Mouse (Mus musculus): ENCODE measurements around the gene Lrrc75b. TPM values are rescaled to one million over a fixed set of nuclear protein-coding genes. Genes with fewer than 3 reads are reported as not detected.
A peak's percentile ranks its signal among the peaks of the same experiment; 100 is the strongest.

The Lrrc75b gene
- total RNA-seq, 1 experiment = 0.18 TPM

- Histone ChIP-seq H3K9me3 (ENCODE audit: control insufficient read depth, insufficient read depth, low read depth, low read length) (no peaks in the 10 kb centered on the region), H3K9ac (ENCODE audit: insufficient read depth, low read depth, low read length, poor library complexity, severe bottlenecking) (no peak overlapping the region), H3K36me3 (ENCODE audit: control insufficient read depth, insufficient read depth, low read length, poor library complexity, severe bottlenecking) (no peaks in the 10 kb centered on the region), H3K4me1 (ENCODE audit: control insufficient read depth in 2 of 2, insufficient read depth in 2 of 2, low read length in 2 of 2, poor library complexity in 1 of 2) (peaks cover 15 to 33% of the 10 kb centered on the region in 2 experiments; a peak in 3 of 4 replicates), H3K27ac (ENCODE audit: insufficient read depth, low read depth, low read length, poor library complexity, severe bottlenecking) (no peak overlapping the region), H3K4me3 (ENCODE audit: insufficient read depth in 1 of 2, low read depth in 1 of 2, low read length in 2 of 2, poor library complexity in 1 of 2, severe bottlenecking in 1 of 2) (no peak overlapping the region)
- DNase-seq (ENCODE audit: low read depth, low spot score) = no peak
- in situ Hi-C loops (cut with MboI; ENCODE audit: low sequenced_read_pairs in 2 of 2, unreplicated experiment in 2 of 2) = no loop called here
- TF ChIP-seq CHD2 (IDR thresholded peaks at IDR 0.05; ENCODE audit: low read depth, low read length) (no peak), ZC3H11A (IDR thresholded peaks at IDR 0.05; ENCODE audit: borderline replicate concordance, low read depth, low read length) (no peak), HCFC1 (IDR thresholded peaks at IDR 0.05; ENCODE audit: borderline replicate concordance, insufficient read depth, low read length) (no peak), MAFK (IDR thresholded peaks at IDR 0.05; ENCODE audit: insufficient read depth, low read depth, low read length) (no peak), ZNF384 (IDR thresholded peaks at IDR 0.05; ENCODE audit: low read depth, low read length) (no peak)
Observed at GRCm38 (mm10) chr10:75562596-75562995, 2.5 kb upstream of the Lrrc75b start.

- Histone ChIP-seq H3K4me1 (ENCODE audit: control insufficient read depth in 2 of 2, insufficient read depth in 2 of 2, low read length in 2 of 2, poor library complexity in 1 of 2) (peaks cover 14 to 31% of the 10 kb centered on the region in 2 experiments; a peak in 3 of 4 replicates), H3K4me3 (ENCODE audit: insufficient read depth in 1 of 2, low read depth in 1 of 2, low read length in 2 of 2, poor library complexity in 1 of 2, severe bottlenecking in 1 of 2) (peak within 1 kb of the TSS in 1 of 2 experiments; percentile 63; a peak in 2 of 4 replicates), H3K9ac (ENCODE audit: insufficient read depth, low read depth, low read length, poor library complexity, severe bottlenecking) (no peak within 1 kb of the TSS), H3K27ac (ENCODE audit: insufficient read depth, low read depth, low read length, poor library complexity, severe bottlenecking) (no peak within 1 kb of the TSS), H3K36me3 (ENCODE audit: control insufficient read depth, insufficient read depth, low read length, poor library complexity, severe bottlenecking) (no peaks in the 10 kb centered on the region), H3K9me3 (ENCODE audit: control insufficient read depth, insufficient read depth, low read depth, low read length) (no peaks in the 10 kb centered on the region)
- in situ Hi-C loops (cut with MboI; ENCODE audit: low sequenced_read_pairs in 2 of 2, unreplicated experiment in 2 of 2) = no loop called here
- TF ChIP-seq MAFK (IDR thresholded peaks at IDR 0.05; ENCODE audit: insufficient read depth, low read depth, low read length) = no peak
- no peak for TF ChIP-seq CHD2 (IDR thresholded peaks at IDR 0.05; ENCODE audit: low read depth, low read length)
- TF ChIP-seq ZNF384 (IDR thresholded peaks at IDR 0.05; ENCODE audit: low read depth, low read length) = no peak
- TF ChIP-seq HCFC1 (IDR thresholded peaks at IDR 0.05; ENCODE audit: borderline replicate concordance, insufficient read depth, low read length) = no peak
- no peak for TF ChIP-seq ZC3H11A (IDR thresholded peaks at IDR 0.05; ENCODE audit: borderline replicate concordance, low read depth, low read length)
- DNase-seq (ENCODE audit: low read depth, low spot score) = no peak
Observed at GRCm38 (mm10) chr10:75561071-75561654, 1.0 kb upstream of the Lrrc75b start, which contains the start of gene Ggt1. Gene Ggt1, plus strand, starts transcription at chr10:75561604.

- TF ChIP-seq MAFK (IDR thresholded peaks at IDR 0.05; ENCODE audit: insufficient read depth, low read depth, low read length) (no peak), ZC3H11A (IDR thresholded peaks at IDR 0.05; ENCODE audit: borderline replicate concordance, low read depth, low read length) (no peak)
- peaks cover 13 to 25% of the 10 kb centered on the region in 2 experiments; a peak in 3 of 4 replicates for H3K4me1 ChIP-seq (ENCODE audit: control insufficient read depth in 2 of 2, insufficient read depth in 2 of 2, low read length in 2 of 2, poor library complexity in 1 of 2)
- DNase-seq (ENCODE audit: low read depth, low spot score) = no peak
- in situ Hi-C loops (cut with MboI; ENCODE audit: low sequenced_read_pairs in 2 of 2, unreplicated experiment in 2 of 2) = no loop called here
- 0 out of 2 replicates have a peak overlapping the region, but pooled peaks have one; percentile 72 for H3K9ac ChIP-seq (ENCODE audit: insufficient read depth, low read depth, low read length, poor library complexity, severe bottlenecking)
- no peaks in the 10 kb centered on the region for H3K36me3 ChIP-seq (ENCODE audit: control insufficient read depth, insufficient read depth, low read length, poor library complexity, severe bottlenecking)
- H3K4me3 ChIP-seq (ENCODE audit: insufficient read depth in 1 of 2, low read depth in 1 of 2, low read length in 2 of 2, poor library complexity in 1 of 2, severe bottlenecking in 1 of 2) = peak overlapping the region; percentile 63 to 74; a peak in 2 of 4 replicates
- no peak overlapping the region for H3K27ac ChIP-seq (ENCODE audit: insufficient read depth, low read depth, low read length, poor library complexity, severe bottlenecking)
- no peaks in the 10 kb centered on the region for H3K9me3 ChIP-seq (ENCODE audit: control insufficient read depth, insufficient read depth, low read depth, low read length)
Observed at GRCm38 (mm10) chr10:75560549-75560899, 394 bp upstream of the Lrrc75b start.

GRCm38 (mm10) chr10:75559041-75559675, 972 bp downstream of the Lrrc75b start:
- Histone ChIP-seq H3K36me3 (ENCODE audit: control insufficient read depth, insufficient read depth, low read length, poor library complexity, severe bottlenecking) (no peaks in the 10 kb centered on the region), H3K4me3 (ENCODE audit: insufficient read depth in 1 of 2, low read depth in 1 of 2, low read length in 2 of 2, poor library complexity in 1 of 2, severe bottlenecking in 1 of 2) (peak overlapping the region in 1 of 2 experiments; percentile 55; a peak in 1 of 4 replicates), H3K9me3 (ENCODE audit: control insufficient read depth, insufficient read depth, low read depth, low read length) (no peaks in the 10 kb centered on the region), H3K27ac (ENCODE audit: insufficient read depth, low read depth, low read length, poor library complexity, severe bottlenecking) (no peak overlapping the region), H3K4me1 (ENCODE audit: control insufficient read depth in 2 of 2, insufficient read depth in 2 of 2, low read length in 2 of 2, poor library complexity in 1 of 2) (peaks cover 13 to 16% of the 10 kb centered on the region in 2 experiments; a peak in 2 of 4 replicates), H3K9ac (ENCODE audit: insufficient read depth, low read depth, low read length, poor library complexity, severe bottlenecking) (0 out of 2 replicates have a peak overlapping the region, but pooled peaks have one; percentile 72)
- DNase-seq (ENCODE audit: low read depth, low spot score) = no peak
- in situ Hi-C loops (cut with MboI; ENCODE audit: low sequenced_read_pairs in 2 of 2, unreplicated experiment in 2 of 2) = no loop called here
- no peak for TF ChIP-seq ZNF384 (IDR thresholded peaks at IDR 0.05; ENCODE audit: low read depth, low read length)
- TF ChIP-seq MAFK (IDR thresholded peaks at IDR 0.05; ENCODE audit: insufficient read depth, low read depth, low read length) = no peak
- TF ChIP-seq ZC3H11A (IDR thresholded peaks at IDR 0.05; ENCODE audit: borderline replicate concordance, low read depth, low read length) = no peak
- TF ChIP-seq HCFC1 (IDR thresholded peaks at IDR 0.05; ENCODE audit: borderline replicate concordance, insufficient read depth, low read length) = no peak
- TF ChIP-seq CHD2 (IDR thresholded peaks at IDR 0.05; ENCODE audit: low read depth, low read length) = no peak

Measured in ES-E14 (cell line).